Mouse (Mus musculus) myocyte (in vitro differentiated cells): ENCODE results near the gene Ada.
A peak's percentile ranks its signal among the peaks of the same experiment; 100 is the strongest.

Source experiments
- MAX ChIP-seq: IDR thresholded peaks from one replicate; pipeline ENCODE4 v1.6.1; 2011; ENCODE audit warnings: low read depth, mild to moderate bottlenecking, control low read depth
- MYOG ChIP-seq, 3 experiments: IDR thresholded peaks; one replicate each; pipeline ENCODE4 v1.6.1; 2011; ENCODE audit warnings: control low read depth in 2 of 3, low read depth in 2 of 3, mild to moderate bottlenecking in 2 of 3; ENCODE audit not compliant: insufficient read length in 2 of 3, control insufficient read depth in 1 of 3, insufficient read depth in 1 of 3
- POLR2A ChIP-seq: IDR thresholded peaks from one replicate; pipeline ENCODE4 v1.6.1; 2011; ENCODE audit warnings: low read depth, mild to moderate bottlenecking, control low read depth, moderate library complexity; ENCODE audit not compliant: insufficient read length
- SRF ChIP-seq: IDR thresholded peaks from one replicate; pipeline ENCODE4 v1.6.1; 2011; ENCODE audit warnings: low read depth; ENCODE audit not compliant: control insufficient read depth, insufficient read length
- USF1 ChIP-seq: IDR thresholded peaks from one replicate; pipeline ENCODE4 v1.6.1; 2011; ENCODE audit warnings: low read depth, mild to moderate bottlenecking, control low read depth, moderate library complexity

DNA sequence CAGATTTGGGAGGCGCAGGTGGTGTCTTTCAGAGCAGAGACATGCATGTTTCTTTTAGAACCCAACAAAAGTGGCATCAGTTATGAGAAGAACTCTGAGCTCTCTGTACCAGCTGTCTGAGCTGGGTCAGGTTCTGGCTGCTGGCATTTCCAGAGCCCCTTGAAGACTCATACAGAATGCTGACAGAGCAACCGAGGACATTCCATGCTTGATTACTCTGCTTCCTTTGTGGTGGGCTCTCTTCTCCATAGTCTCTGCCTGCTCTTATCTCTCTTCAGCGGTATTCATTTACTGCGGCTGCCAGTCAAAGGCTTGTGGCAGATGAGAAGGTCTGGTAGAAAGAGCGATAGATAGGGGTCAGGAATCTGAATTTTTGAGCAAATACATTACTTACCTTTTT lies 63.8 kb downstream of the Ada start:
- TF ChIP-seq POLR2A: no peak
- no peak for TF ChIP-seq MAX
- TF ChIP-seq MYOG (IDR thresholded peaks at IDR 0.05; ENCODE audit: control insufficient read depth in 1 of 3, insufficient read depth in 1 of 3, insufficient read length in 2 of 3, low read depth in 2 of 3): peak in 2 of 3 experiments; percentile 74 to 78
- no peak for TF ChIP-seq USF1
- TF ChIP-seq SRF: no peak
